In the genomic region with DNA sequence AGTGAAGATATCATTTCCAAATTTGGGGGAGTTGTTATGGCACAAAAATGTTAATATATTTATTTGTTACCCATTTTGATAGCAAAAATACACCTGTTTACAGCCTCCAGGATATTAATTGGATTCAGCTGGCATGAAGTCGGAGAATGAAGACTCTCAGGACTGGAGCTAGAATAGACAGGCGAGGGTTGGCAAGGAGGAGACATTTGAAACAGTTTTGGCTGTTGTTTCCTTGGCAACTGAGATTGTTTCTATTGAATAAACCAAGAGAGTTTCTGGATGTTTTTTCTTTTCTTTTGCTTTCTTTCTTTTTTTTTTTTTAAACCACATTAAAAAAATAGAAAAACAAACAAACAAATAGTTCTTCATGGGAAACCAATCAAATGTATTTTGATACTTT, we compare ENCODE assay signal across 13 mouse cellular contexts.
DNase-seq lines count a peak whose midpoint lies in the region; TF ChIP-seq lines count a peak whose summit lies in the region.
"Had no signal": no experiment of that assay in that cellular context is flagged by ENCODE, and none has a peak within 500 bp of the region (broad histone marks: within the 10 kb centered on the region; RNA-seq: fewer than 3 reads in every experiment).

No protein-coding gene starts in this region.

- no peak for TF ChIP-seq POLR2A in brain, embryonic 14.5 days (IDR thresholded peaks at IDR 0.05; ENCODE audit: borderline replicate concordance, extremely low read depth, insufficient read depth, insufficient read length, poor library complexity, severe bottlenecking)

- intact Hi-C loops in heart, postnatal 36 days (cut with DNase I): no loop called here

- no peak for TF ChIP-seq CTCF in brain, embryonic 14.5 days (IDR thresholded peaks at IDR 0.05; ENCODE audit: borderline replicate concordance, extremely low read depth, insufficient read depth, insufficient read length)

- peak; percentile 49 to 54 for DNase-seq in cerebellum, postnatal 10 days
- DNase-seq in cerebellum, adult 11 months: no peak
- peak; percentile 7 to 9 for DNase-seq in heart, adult 18-20 months
- no peak for DNase-seq in heart, postnatal 36 days
- peak; percentile 6 for DNase-seq in lung, postnatal 36 days
- no peak for DNase-seq in lung, adult 18-20 months
- DNase-seq in brain, embryonic 14.5 days (ENCODE audit: low read depth): peak; percentile 52
- DNase-seq in ovary, postnatal 10 days (ENCODE audit: low spot score): no peak
- DNase-seq: adrenal gland, postnatal 10 days; cerebellum, postnatal 36 days; heart, adult 11 months; kidney, adult 11 months; right cerebral cortex, postnatal 4 days had no signal

Comparison
In these comparisons a context has a peak if more than half of its experiments do, and no peak if none do; other contexts are left out.
1. DNase-seq: peak in cerebellum, postnatal 10 days (2 of 2), heart, adult 18-20 months (2 of 2), lung, postnatal 36 days (single experiment) and brain, embryonic 14.5 days (single experiment); none in cerebellum, adult 11 months (single experiment), heart, postnatal 36 days (0 of 2), lung, adult 18-20 months (0 of 2) and ovary, postnatal 10 days (single experiment).